Mouse (Mus musculus) limb, embryonic 14.5 days (tissue): Measurements from ENCODE around the gene Slc48a1. TPM values are rescaled to one million over a fixed set of nuclear protein-coding genes. Genes with fewer than 3 reads are reported as not detected.

Experiments
- ATAC-seq: fragments of 200-750 bp; cut with Nextera tagmentation; 2 replicates; pipeline ENCODE4 v1.8.0; 2017; ENCODE audit warnings: low read depth, moderate number of reproducible peaks, moderate TSS enrichment; ENCODE audit not compliant: low FRiP score
- DNase-seq: peaks from one replicate; pipeline ENCODE4 v3.0.0-alpha.2; 2015; ENCODE audit warnings: low spot score
- H3K27ac ChIP-seq: fragments of 300-500 bp; sonication (generic); replicated peaks from 2 replicates; pipeline ENCODE4 v1.5.1; 2014; ENCODE audit warnings: low read depth, mild to moderate bottlenecking, low read length, moderate library complexity, mixed read lengths
- H3K27me3 ChIP-seq: fragments of 300-500 bp; sonication (generic); 2 replicates; pipeline ENCODE4 v1.6.1; 2014; ENCODE audit warnings: low read length, mixed read lengths; ENCODE audit not compliant: control insufficient read depth, insufficient read depth
- H3K36me3 ChIP-seq: fragments of 300-500 bp; sonication (generic); 2 replicates; pipeline ENCODE4 v1.6.1; 2014; ENCODE audit warnings: mild to moderate bottlenecking, low read length, moderate library complexity, mixed read lengths; ENCODE audit not compliant: control insufficient read depth, insufficient read depth
- H3K4me1 ChIP-seq: fragments of 300-500 bp; sonication (generic); 2 replicates; pipeline ENCODE4 v1.6.1; 2014; ENCODE audit warnings: antibody characterized with exemption, low read length, mixed read lengths; ENCODE audit not compliant: control insufficient read depth, insufficient read depth
- H3K4me2 ChIP-seq: fragments of 300-500 bp; sonication (generic); replicated peaks from 2 replicates; pipeline ENCODE4 v1.6.1; 2014; ENCODE audit warnings: low read depth, mild to moderate bottlenecking, low read length, moderate library complexity; ENCODE audit not compliant: severe bottlenecking
- H3K4me3 ChIP-seq: fragments of 300-500 bp; sonication (generic); replicated peaks from 2 replicates; pipeline ENCODE4 v1.5.1; 2014; ENCODE audit warnings: low read length
- H3K9ac ChIP-seq: fragments of 300-500 bp; sonication (generic); 2 replicates; pipeline ENCODE4 v1.6.1; 2014; ENCODE audit warnings: mild to moderate bottlenecking, low read depth, low read length, moderate library complexity; ENCODE audit not compliant: severe bottlenecking
- H3K9me3 ChIP-seq: fragments of 300-500 bp; sonication (generic); 2 replicates; pipeline ENCODE4 v1.6.1; 2016; ENCODE audit warnings: low read length; ENCODE audit not compliant: control insufficient read depth
- POLR2A ChIP-seq: fragments of 200-500 bp; IDR thresholded peaks from 2 replicates; pipeline ENCODE4 v1.8.0; 2012; ENCODE audit warnings: inconsistent platforms, mild to moderate bottlenecking, moderate library complexity, borderline replicate concordance; ENCODE audit not compliant: insufficient read depth, insufficient read length; ENCODE audit errors: extremely low read depth
- WGBS: fragments of 180-500 bp; shearing (Covaris S2); extraction: QIAGEN DNeasy Blood & Tissue Kit; methylation state at CpG from one replicate; pipeline ENCODE4 v1.1.7; 2014; 5-methylcytosine and 5-hydroxymethylcytosine counted together
- polyA plus RNA-seq, 2 experiments: library from polyadenylated mRNA; depleted of rRNA in 1 of 2; stranded (reverse) in 1 of 2; unstranded in 1 of 2; fragments of >200 nt; fragmentation: Nextera tagmentation in 1 of 2; extraction: Ambion mirVana in 1 of 2; gene quantifications; 2 replicates each; pipeline versions ENCODE4 v1.2.1 to v1.2.3; 2012 to 2014

The Slc48a1 gene
- polyA plus RNA-seq, 2 experiments, result 23.4 to 46.2 TPM

GRCm38 (mm10) chr15:97760952-97761351 lies 17.4 kb upstream of the Slc48a1 start:
- Histone ChIP-seq H3K4me2 (no peak overlapping the region), H3K4me3 (no peak overlapping the region), H3K27me3 (no peaks in the 10 kb centered on the region), H3K4me1 (peaks cover 7% of the 10 kb centered on the region), H3K36me3 (peaks cover 14% of the 10 kb centered on the region), H3K27ac (no peak overlapping the region), H3K9ac (no peak overlapping the region), H3K9me3 (no peaks in the 10 kb centered on the region)
- no peak for ATAC-seq
- no peak for DNase-seq
- TF ChIP-seq POLR2A, result no peak
- WGBS, result 77% methylated on average over 5 of the region's 5 CpGs

GRCm38 (mm10) chr15:97761438-97761837 lies 16.9 kb upstream of the Slc48a1 start:
- Histone ChIP-seq H3K27me3 (0 out of 2 replicates have a peak, but pooled peaks cover under 1% of the 10 kb centered on the region), H3K4me2 (no peak overlapping the region), H3K4me1 (peaks cover 11% of the 10 kb centered on the region), H3K4me3 (no peak overlapping the region), H3K9me3 (no peaks in the 10 kb centered on the region), H3K27ac (no peak overlapping the region), H3K36me3 (peaks cover 14% of the 10 kb centered on the region), H3K9ac (no peak overlapping the region)
- WGBS, result 41% methylated on average over 13 of the region's 13 CpGs
- TF ChIP-seq POLR2A, result no peak
- ATAC-seq (no peak), DNase-seq (no peak)

- 47% methylated on average over 9 of the region's 9 CpGs for WGBS
- H3K4me1 ChIP-seq, result peaks cover 21% of the 10 kb centered on the region
- H3K9ac ChIP-seq, result no peak overlapping the region
- DNase-seq (no peak), ATAC-seq (no peak)
- no peak overlapping the region for H3K4me3 ChIP-seq
- no peak for TF ChIP-seq POLR2A
- peaks cover 5% of the 10 kb centered on the region for H3K36me3 ChIP-seq
- no peak overlapping the region for H3K27ac ChIP-seq
- no peaks in the 10 kb centered on the region for H3K9me3 ChIP-seq
- H3K4me2 ChIP-seq, result no peak overlapping the region
- H3K27me3 ChIP-seq, result peaks cover 6% of the 10 kb centered on the region; the same call in 1 of the 2 replicates
These were observed 15.6 kb upstream of the Slc48a1 start for GRCm38 (mm10) chr15:97762733-97763132.

- WGBS, result 47% methylated on average over 7 of the region's 9 CpGs
- Histone ChIP-seq H3K4me2 (no peak overlapping the region), H3K27me3 (peaks cover 6% of the 10 kb centered on the region; the same call in 1 of the 2 replicates), H3K9ac (no peak overlapping the region), H3K27ac (no peak overlapping the region), H3K4me3 (no peak overlapping the region), H3K36me3 (peaks cover 4% of the 10 kb centered on the region), H3K4me1 (peaks cover 25% of the 10 kb centered on the region), H3K9me3 (no peaks in the 10 kb centered on the region)
- TF ChIP-seq POLR2A, result no peak
- ATAC-seq (no peak), DNase-seq (no peak)
These were observed 14.9 kb upstream of the Slc48a1 start for GRCm38 (mm10) chr15:97763256-97764049.

GRCm38 (mm10) chr15:97764532-97764931 lies 13.8 kb upstream of the Slc48a1 start:
- WGBS, result 76% methylated on average over 2 of the region's 2 CpGs
- no peak overlapping the region for H3K4me3 ChIP-seq
- no peak for ATAC-seq

More at GRCm38 (mm10) chr15:97764532-97764931, 13.8 kb upstream of the Slc48a1 start:
- H3K27me3 ChIP-seq, result peaks cover 6% of the 10 kb centered on the region; the same call in 1 of the 2 replicates
- no peak overlapping the region for H3K4me2 ChIP-seq
- no peaks in the 10 kb centered on the region for H3K9me3 ChIP-seq
- no peak overlapping the region for H3K27ac ChIP-seq
- no peak for DNase-seq
- peaks cover 25% of the 10 kb centered on the region for H3K4me1 ChIP-seq
- TF ChIP-seq POLR2A, result no peak
- H3K36me3 ChIP-seq, result peaks cover 4% of the 10 kb centered on the region
- no peak overlapping the region for H3K9ac ChIP-seq
